Mouse (Mus musculus): ENCODE measurements around the gene Bcam. TPM values are rescaled to one million over a fixed set of nuclear protein-coding genes. Genes with fewer than 3 reads are reported as not detected.

The Bcam gene
- total RNA-seq, 1 experiment from 2014 or later: not detected

GRCm38 (mm10) chr7:19760021-19760420 lies 10.8 kb downstream of the Bcam start:
- ATAC-seq (replicated peaks; ENCODE audit: insufficient number of reproducible peaks, low FRiP score, low TSS enrichment, poor library complexity, severe bottlenecking): no peak

DNA sequence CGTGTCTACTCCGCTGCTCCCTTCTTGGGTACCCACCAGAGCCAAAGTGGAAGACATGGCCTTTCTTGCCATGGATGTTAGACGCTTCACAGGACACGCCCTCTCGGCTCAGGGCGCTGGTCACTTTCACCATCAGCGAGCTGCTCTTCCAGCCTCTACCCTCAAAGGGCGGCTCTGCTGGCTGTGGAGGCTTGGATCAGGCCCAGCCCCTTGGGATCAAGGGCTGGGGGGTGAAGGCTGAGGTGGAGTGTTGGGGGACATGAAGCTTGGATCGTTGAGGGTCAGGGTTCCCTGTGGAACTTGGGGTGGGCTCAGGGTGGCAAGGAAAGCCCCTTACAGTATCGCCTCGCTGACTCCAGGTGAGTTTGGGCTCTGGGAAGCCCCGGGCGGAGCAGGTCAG lies 12.2 kb downstream of the Bcam start:
- ATAC-seq (replicated peaks; ENCODE audit: insufficient number of reproducible peaks, low FRiP score, low TSS enrichment, poor library complexity, severe bottlenecking): no peak

- ATAC-seq (replicated peaks; ENCODE audit: insufficient number of reproducible peaks, low FRiP score, low TSS enrichment, poor library complexity, severe bottlenecking): no peak
These were observed 14.7 kb downstream of the Bcam start for GRCm38 (mm10) chr7:19755851-19756786.

GRCm38 (mm10) chr7:19755008-19755407 lies 15.8 kb downstream of the Bcam start:
- no peak for ATAC-seq (replicated peaks; ENCODE audit: insufficient number of reproducible peaks, low FRiP score, low TSS enrichment, poor library complexity, severe bottlenecking)

- ATAC-seq (replicated peaks; ENCODE audit: insufficient number of reproducible peaks, low FRiP score, low TSS enrichment, poor library complexity, severe bottlenecking): no peak
These were observed 16.8 kb downstream of the Bcam start for GRCm38 (mm10) chr7:19754065-19754464.

DNA sequence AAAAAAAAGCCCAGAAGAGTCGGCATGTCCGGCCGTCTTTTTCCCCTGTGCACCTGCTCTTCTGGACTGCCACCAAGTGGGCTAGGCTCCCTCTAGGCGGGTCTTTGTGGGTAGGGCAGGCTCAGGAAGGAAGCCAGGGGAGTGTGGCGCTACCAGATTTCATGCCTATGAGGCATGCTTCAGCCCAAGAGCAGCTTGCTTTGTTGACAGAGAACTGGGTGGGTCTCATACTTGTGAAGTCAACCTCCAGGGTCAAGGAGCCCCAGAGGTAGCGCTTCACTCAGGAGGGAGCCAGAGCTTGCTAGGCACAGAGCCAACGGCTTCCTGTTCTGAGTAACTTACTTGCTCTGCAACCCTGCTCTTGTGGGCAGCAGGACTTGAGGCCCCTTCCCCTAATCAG lies 17.2 kb downstream of the Bcam start:
- ATAC-seq (replicated peaks; ENCODE audit: insufficient number of reproducible peaks, low FRiP score, low TSS enrichment, poor library complexity, severe bottlenecking): no peak

- ATAC-seq (replicated peaks; ENCODE audit: insufficient number of reproducible peaks, low FRiP score, low TSS enrichment, poor library complexity, severe bottlenecking): no peak
These were observed 18.2 kb downstream of the Bcam start for GRCm38 (mm10) chr7:19752652-19753051.

DNA sequence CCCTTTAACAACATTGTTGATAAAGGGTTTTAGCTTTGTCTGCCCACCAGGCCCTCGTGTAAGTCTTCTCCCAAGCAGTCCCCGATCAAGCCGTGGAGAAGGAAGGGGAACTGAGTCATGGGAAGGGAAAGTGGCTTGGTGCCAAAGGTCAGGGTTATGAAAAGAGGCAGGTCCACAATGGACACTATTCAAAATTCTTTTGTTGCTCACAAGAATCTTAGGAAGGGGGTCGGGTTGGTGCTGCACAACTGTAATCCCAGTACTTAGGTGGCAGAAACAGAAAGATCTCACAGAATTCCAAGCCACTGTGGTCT lies 19.8 kb downstream of the Bcam start:
- no peak for ATAC-seq (replicated peaks; ENCODE audit: insufficient number of reproducible peaks, low FRiP score, low TSS enrichment, poor library complexity, severe bottlenecking)

DNA sequence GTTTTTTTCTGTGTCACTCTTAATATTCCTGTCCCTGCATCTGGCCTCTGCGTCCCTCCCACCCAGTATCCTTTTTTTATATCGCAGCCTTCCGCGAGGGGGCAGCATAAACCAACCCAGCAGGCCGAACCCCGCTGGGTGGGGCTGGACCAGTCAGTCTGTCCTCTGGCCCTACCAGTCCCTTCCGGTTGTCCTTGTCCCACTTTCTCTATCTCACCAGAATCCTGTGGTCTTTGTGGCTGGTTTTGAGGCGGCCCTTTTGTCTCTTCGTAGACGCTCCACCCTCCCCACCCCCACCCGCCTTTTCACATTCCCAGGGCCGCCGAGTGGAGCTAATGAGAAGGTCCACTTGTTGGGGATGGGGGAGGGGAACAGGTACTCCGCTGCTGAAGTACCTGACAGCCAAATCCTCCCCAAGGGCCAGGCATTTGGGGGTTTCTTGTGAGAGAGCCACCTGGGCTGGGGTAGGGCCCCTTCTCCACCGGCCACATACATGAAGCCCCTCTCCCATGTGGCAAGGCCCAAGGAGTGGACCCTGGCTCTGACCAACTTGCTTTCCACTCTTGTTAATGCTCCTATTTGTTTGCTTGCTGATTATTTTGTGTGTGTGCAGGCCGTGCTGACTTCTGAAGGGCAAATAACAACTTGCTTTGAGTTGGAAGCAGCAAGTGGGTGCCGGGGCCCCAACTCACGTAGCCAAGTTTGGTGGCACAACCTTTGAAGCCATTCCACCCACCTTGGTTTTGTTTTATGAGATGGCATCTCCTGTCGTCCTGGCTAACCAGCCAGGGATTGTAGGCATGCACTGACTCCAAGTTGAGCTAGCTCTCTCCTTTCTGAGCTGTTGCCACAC lies 20.4 kb downstream of the Bcam start, which contains the start of gene Nectin2:
Gene Nectin2, minus strand, starts transcription at position 267 of the 853 bp plus-strand sequence.
- ATAC-seq (replicated peaks; ENCODE audit: insufficient number of reproducible peaks, low FRiP score, low TSS enrichment, poor library complexity, severe bottlenecking): peak; percentile 59

DNA sequence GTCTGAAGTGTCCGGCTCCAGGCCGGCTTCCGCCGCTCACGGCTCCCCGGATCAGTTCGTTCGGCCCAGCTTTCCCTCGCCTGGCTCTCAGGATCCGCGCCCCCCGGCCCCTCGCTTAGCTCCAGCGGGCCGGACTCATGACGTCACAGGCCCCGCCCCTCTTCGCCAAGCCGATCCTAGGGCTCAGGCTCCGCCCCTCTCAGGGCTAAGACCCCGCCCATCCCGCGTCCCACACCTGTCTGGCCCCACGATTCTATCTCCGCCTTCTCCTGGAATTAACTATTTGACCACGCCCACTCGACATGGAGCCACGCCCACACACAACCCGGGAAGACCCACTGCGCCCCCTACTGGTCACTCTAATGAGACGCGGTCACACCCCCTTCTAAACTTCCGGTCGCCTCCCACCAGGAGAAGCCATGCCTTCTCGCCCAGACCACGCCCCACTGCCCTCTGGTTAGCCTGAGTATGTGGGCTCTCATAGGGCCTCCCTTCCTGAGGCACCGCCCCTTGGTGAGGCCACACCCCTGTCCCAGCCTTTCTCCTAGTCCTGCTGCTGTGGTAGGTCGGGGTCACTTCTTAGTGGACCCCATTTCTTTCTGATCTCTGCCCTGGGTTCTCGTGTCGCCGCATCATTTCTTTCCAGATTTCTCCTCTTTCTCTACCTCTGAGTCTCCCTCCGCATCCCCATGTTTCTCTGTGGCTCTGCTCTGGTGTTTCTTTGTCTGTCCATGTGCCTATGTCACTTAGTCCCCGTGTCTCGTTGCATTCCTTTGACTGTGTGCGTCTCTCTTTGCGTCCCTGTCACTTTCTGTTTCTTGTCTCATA lies 21.2 kb downstream of the Bcam start:
- peak; percentile 79 for ATAC-seq (replicated peaks; ENCODE audit: insufficient number of reproducible peaks, low FRiP score, low TSS enrichment, poor library complexity, severe bottlenecking)

DNA sequence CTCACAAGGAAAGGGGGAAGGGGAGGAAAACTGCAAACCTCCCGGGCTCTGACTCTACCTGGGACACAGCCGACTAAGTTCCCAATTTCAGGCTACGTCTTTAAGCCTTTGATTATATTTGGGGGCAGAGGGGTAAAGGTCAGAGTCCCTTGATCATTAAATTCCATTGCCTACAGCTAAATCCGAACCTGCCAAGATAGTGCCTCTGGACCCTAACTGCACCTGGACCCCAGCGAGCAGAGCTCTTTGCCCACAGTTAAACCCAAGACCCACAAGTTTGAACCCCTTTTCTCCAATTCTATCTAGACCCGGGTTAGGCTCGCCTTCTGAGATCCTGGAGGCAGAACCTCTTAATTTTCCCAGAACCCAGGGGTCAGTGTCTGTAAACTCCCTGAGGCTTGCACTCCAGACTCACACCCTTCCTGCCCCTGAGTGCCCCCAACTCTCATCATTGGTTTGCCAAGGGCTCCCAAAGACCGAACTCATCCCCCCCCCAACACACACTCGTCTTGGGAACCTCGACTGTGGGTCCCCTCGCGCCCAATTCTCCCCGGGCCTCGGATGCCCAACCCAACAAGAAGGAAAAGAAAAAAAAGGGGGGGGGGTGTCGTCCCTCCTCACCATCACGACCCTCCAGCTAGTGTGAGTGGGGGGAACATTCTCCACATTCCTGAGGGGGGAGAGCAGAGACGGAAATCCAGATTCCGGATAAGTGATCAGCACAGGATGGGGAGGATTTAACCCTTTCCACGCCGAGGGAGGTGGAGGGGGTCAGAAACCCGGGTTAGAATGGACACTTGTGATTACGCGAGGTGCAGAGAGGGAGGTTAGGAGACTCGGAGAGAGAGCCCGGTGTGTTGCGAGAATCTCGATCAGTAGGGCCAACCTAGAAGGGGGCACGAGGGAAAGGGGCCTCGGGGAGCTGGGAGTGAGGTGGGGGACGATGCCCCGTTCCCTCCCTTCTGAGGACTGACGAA lies 22.3 kb downstream of the Bcam start:
- no peak for ATAC-seq (replicated peaks; ENCODE audit: insufficient number of reproducible peaks, low FRiP score, low TSS enrichment, poor library complexity, severe bottlenecking)

- no peak for ATAC-seq (replicated peaks; ENCODE audit: insufficient number of reproducible peaks, low FRiP score, low TSS enrichment, poor library complexity, severe bottlenecking)
These were observed 23.2 kb downstream of the Bcam start for GRCm38 (mm10) chr7:19747420-19748218.

- ATAC-seq (replicated peaks; ENCODE audit: insufficient number of reproducible peaks, low FRiP score, low TSS enrichment, poor library complexity, severe bottlenecking): no peak
These were observed 24.2 kb downstream of the Bcam start for GRCm38 (mm10) chr7:19746426-19747201.

DNA sequence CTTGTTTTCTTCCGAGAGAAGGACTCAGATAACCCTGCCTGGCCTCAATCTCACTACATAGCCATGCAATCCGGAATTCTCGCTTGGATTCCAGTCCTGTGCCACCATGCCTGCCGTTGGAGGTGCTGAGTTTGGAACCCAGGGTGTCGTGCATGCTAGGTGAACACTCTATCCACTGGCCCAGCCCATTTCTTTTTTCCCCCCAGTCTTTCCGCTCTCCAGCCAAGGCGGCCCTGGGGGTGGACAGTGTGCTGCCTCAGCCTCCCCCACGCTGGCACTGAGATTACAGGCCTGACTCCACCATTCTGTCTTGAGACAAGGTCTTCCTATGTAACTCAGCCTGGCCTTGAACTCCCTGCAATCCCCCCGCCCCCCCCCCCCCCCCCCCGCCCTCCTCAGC lies 24.8 kb downstream of the Bcam start:
- ATAC-seq (replicated peaks; ENCODE audit: insufficient number of reproducible peaks, low FRiP score, low TSS enrichment, poor library complexity, severe bottlenecking): no peak

GRCm38 (mm10) chr7:19744590-19745385 lies 26.0 kb downstream of the Bcam start:
- ATAC-seq (replicated peaks; ENCODE audit: insufficient number of reproducible peaks, low FRiP score, low TSS enrichment, poor library complexity, severe bottlenecking): no peak

DNA sequence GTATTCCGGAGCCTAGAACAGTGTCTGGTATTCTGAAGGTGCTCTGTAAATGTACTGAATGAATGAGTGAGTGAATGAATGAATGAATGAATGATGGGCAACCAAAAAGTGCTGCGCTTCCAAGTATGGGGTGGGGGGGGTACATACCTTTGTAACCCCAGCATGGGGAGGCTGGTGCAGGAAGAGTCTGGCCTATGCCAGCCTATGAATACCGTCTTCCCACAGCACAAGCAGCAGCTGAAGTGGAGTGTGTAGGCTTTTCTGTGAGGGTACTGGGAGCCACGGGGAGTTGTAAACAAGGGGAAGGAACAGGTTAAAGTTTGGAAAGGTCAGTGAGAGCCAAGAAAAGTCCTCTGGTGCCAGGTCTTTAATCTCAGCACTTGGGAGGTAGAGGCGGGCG lies 27.0 kb downstream of the Bcam start:
- ATAC-seq (replicated peaks; ENCODE audit: insufficient number of reproducible peaks, low FRiP score, low TSS enrichment, poor library complexity, severe bottlenecking): no peak
